Mouse (Mus musculus): ENCODE results near the gene Cyb5r2. TPM values are rescaled to one million over a fixed set of nuclear protein-coding genes. Genes with fewer than 3 reads are reported as not detected.
A peak's percentile ranks its signal among the peaks of the same experiment; 100 is the strongest.

Cyb5r2 gene
- polyA plus RNA-seq, 1 experiment, result 0.63 TPM

GRCm38 (mm10) chr7:107722536-107722935 lies 35.3 kb downstream of the Cyb5r2 start:
- H3K36me3 ChIP-seq (ENCODE audit: control insufficient read depth, insufficient read depth, low read length, poor library complexity, severe bottlenecking), result no peaks in the 10 kb centered on the region
- H3K27me3 ChIP-seq (ENCODE audit: control insufficient read depth, insufficient read depth, low read length, poor library complexity, severe bottlenecking), result no peaks in the 10 kb centered on the region
- H3K9me3 ChIP-seq (replicated peaks; ENCODE audit: control insufficient read depth, insufficient read depth, low read length, poor library complexity, severe bottlenecking), result no peaks in the 10 kb centered on the region
- no peak overlapping the region for H3K4me3 ChIP-seq (ENCODE audit: low read depth, low read length)
- H3K9ac ChIP-seq (ENCODE audit: low read depth, poor library complexity, severe bottlenecking), result no peak overlapping the region
- H3K4me1 ChIP-seq (ENCODE audit: control insufficient read depth, insufficient read depth, low read length), result no peaks in the 10 kb centered on the region
- H3K27ac ChIP-seq (ENCODE audit: insufficient read depth, low read length), result no peak overlapping the region
- no peak for TF ChIP-seq EP300 (IDR thresholded peaks at IDR 0.05; ENCODE audit: insufficient read depth, low read depth, low read length)
- TF ChIP-seq POLR2A (IDR thresholded peaks at IDR 0.05; ENCODE audit: insufficient read depth, low read length), result no peak
- no peak for TF ChIP-seq CTCF (IDR thresholded peaks at IDR 0.05; ENCODE audit: low read depth, low read length)

- TF ChIP-seq CTCF (IDR thresholded peaks at IDR 0.05; ENCODE audit: low read depth, low read length), result no peak
- TF ChIP-seq POLR2A (IDR thresholded peaks at IDR 0.05; ENCODE audit: insufficient read depth, low read length), result no peak
- no peak for TF ChIP-seq EP300 (IDR thresholded peaks at IDR 0.05; ENCODE audit: insufficient read depth, low read depth, low read length)
Measured at GRCm38 (mm10) chr7:107720771-107721170, 37.1 kb downstream of the Cyb5r2 start.

GRCm38 (mm10) chr7:107714067-107714466 lies 43.8 kb downstream of the Cyb5r2 start:
- no peak overlapping the region for H3K9ac ChIP-seq (ENCODE audit: low read depth, poor library complexity, severe bottlenecking)
- no peak overlapping the region for H3K4me3 ChIP-seq (ENCODE audit: low read depth, low read length)
- TF ChIP-seq POLR2A (IDR thresholded peaks at IDR 0.05; ENCODE audit: insufficient read depth, low read length) (no peak), CTCF (IDR thresholded peaks at IDR 0.05; ENCODE audit: low read depth, low read length) (no peak), EP300 (IDR thresholded peaks at IDR 0.05; ENCODE audit: insufficient read depth, low read depth, low read length) (no peak)
- H3K36me3 ChIP-seq (ENCODE audit: control insufficient read depth, insufficient read depth, low read length, poor library complexity, severe bottlenecking), result no peaks in the 10 kb centered on the region
- H3K9me3 ChIP-seq (replicated peaks; ENCODE audit: control insufficient read depth, insufficient read depth, low read length, poor library complexity, severe bottlenecking), result no peaks in the 10 kb centered on the region
- no peaks in the 10 kb centered on the region for H3K4me1 ChIP-seq (ENCODE audit: control insufficient read depth, insufficient read depth, low read length)
- H3K27ac ChIP-seq (ENCODE audit: insufficient read depth, low read length), result no peak overlapping the region
- no peaks in the 10 kb centered on the region for H3K27me3 ChIP-seq (ENCODE audit: control insufficient read depth, insufficient read depth, low read length, poor library complexity, severe bottlenecking)

More at GRCm38 (mm10) chr7:107720771-107721170, 37.1 kb downstream of the Cyb5r2 start:
- Histone ChIP-seq H3K4me3 (ENCODE audit: low read depth, low read length) (no peak overlapping the region), H3K9me3 (replicated peaks; ENCODE audit: control insufficient read depth, insufficient read depth, low read length, poor library complexity, severe bottlenecking) (no peaks in the 10 kb centered on the region), H3K27me3 (ENCODE audit: control insufficient read depth, insufficient read depth, low read length, poor library complexity, severe bottlenecking) (no peaks in the 10 kb centered on the region), H3K36me3 (ENCODE audit: control insufficient read depth, insufficient read depth, low read length, poor library complexity, severe bottlenecking) (no peaks in the 10 kb centered on the region), H3K27ac (ENCODE audit: insufficient read depth, low read length) (no peak overlapping the region), H3K4me1 (ENCODE audit: control insufficient read depth, insufficient read depth, low read length) (no peaks in the 10 kb centered on the region), H3K9ac (ENCODE audit: low read depth, poor library complexity, severe bottlenecking) (no peak overlapping the region)

- Histone ChIP-seq H3K27me3 (ENCODE audit: control insufficient read depth, insufficient read depth, low read length, poor library complexity, severe bottlenecking) (no peaks in the 10 kb centered on the region), H3K9ac (ENCODE audit: low read depth, poor library complexity, severe bottlenecking) (no peak overlapping the region), H3K4me3 (ENCODE audit: low read depth, low read length) (no peak overlapping the region), H3K9me3 (replicated peaks; ENCODE audit: control insufficient read depth, insufficient read depth, low read length, poor library complexity, severe bottlenecking) (no peaks in the 10 kb centered on the region), H3K36me3 (ENCODE audit: control insufficient read depth, insufficient read depth, low read length, poor library complexity, severe bottlenecking) (no peaks in the 10 kb centered on the region), H3K4me1 (ENCODE audit: control insufficient read depth, insufficient read depth, low read length) (no peaks in the 10 kb centered on the region), H3K27ac (ENCODE audit: insufficient read depth, low read length) (no peak overlapping the region)
- TF ChIP-seq POLR2A (IDR thresholded peaks at IDR 0.05; ENCODE audit: insufficient read depth, low read length) (no peak), EP300 (IDR thresholded peaks at IDR 0.05; ENCODE audit: insufficient read depth, low read depth, low read length) (no peak), CTCF (IDR thresholded peaks at IDR 0.05; ENCODE audit: low read depth, low read length) (no peak)
Measured at GRCm38 (mm10) chr7:107712743-107713142, 45.1 kb downstream of the Cyb5r2 start.

GRCm38 (mm10) chr7:107708491-107709112 lies 49.2 kb downstream of the Cyb5r2 start:
- no peaks in the 10 kb centered on the region for H3K9me3 ChIP-seq (replicated peaks; ENCODE audit: control insufficient read depth, insufficient read depth, low read length, poor library complexity, severe bottlenecking)
- H3K36me3 ChIP-seq (ENCODE audit: control insufficient read depth, insufficient read depth, low read length, poor library complexity, severe bottlenecking), result no peaks in the 10 kb centered on the region
- H3K27me3 ChIP-seq (ENCODE audit: control insufficient read depth, insufficient read depth, low read length, poor library complexity, severe bottlenecking), result no peaks in the 10 kb centered on the region
- TF ChIP-seq CTCF (IDR thresholded peaks at IDR 0.05; ENCODE audit: low read depth, low read length) (peak; percentile 55), EP300 (IDR thresholded peaks at IDR 0.05; ENCODE audit: insufficient read depth, low read depth, low read length) (no peak)
- H3K9ac ChIP-seq (ENCODE audit: low read depth, poor library complexity, severe bottlenecking), result no peak overlapping the region
- no peak overlapping the region for H3K27ac ChIP-seq (ENCODE audit: insufficient read depth, low read length)
- peak overlapping the region; percentile 40 for H3K4me3 ChIP-seq (ENCODE audit: low read depth, low read length)
- peaks cover 2% of the 10 kb centered on the region for H3K4me1 ChIP-seq (ENCODE audit: control insufficient read depth, insufficient read depth, low read length)

GRCm38 (mm10) chr7:107707650-107708049 lies 50.2 kb downstream of the Cyb5r2 start:
- no peak overlapping the region for H3K27ac ChIP-seq (ENCODE audit: insufficient read depth, low read length)
- no peak overlapping the region for H3K4me3 ChIP-seq (ENCODE audit: low read depth, low read length)
- H3K36me3 ChIP-seq (ENCODE audit: control insufficient read depth, insufficient read depth, low read length, poor library complexity, severe bottlenecking), result no peaks in the 10 kb centered on the region
- no peaks in the 10 kb centered on the region for H3K27me3 ChIP-seq (ENCODE audit: control insufficient read depth, insufficient read depth, low read length, poor library complexity, severe bottlenecking)
- H3K9ac ChIP-seq (ENCODE audit: low read depth, poor library complexity, severe bottlenecking), result no peak overlapping the region
- no peaks in the 10 kb centered on the region for H3K9me3 ChIP-seq (replicated peaks; ENCODE audit: control insufficient read depth, insufficient read depth, low read length, poor library complexity, severe bottlenecking)
- peaks cover 2% of the 10 kb centered on the region for H3K4me1 ChIP-seq (ENCODE audit: control insufficient read depth, insufficient read depth, low read length)
- TF ChIP-seq CTCF (IDR thresholded peaks at IDR 0.05; ENCODE audit: low read depth, low read length) (no peak), EP300 (IDR thresholded peaks at IDR 0.05; ENCODE audit: insufficient read depth, low read depth, low read length) (no peak), POLR2A (IDR thresholded peaks at IDR 0.05; ENCODE audit: insufficient read depth, low read length) (no peak)
